ENCODE assay signal across 15 mouse cellular contexts in genomic region chr9:57949102-57949704, GRCm38 (mm10). TPM values are rescaled to one million over a fixed set of nuclear protein-coding genes. Genes with fewer than 3 reads are reported as not detected.
DNase-seq lines count a peak whose midpoint lies in the region; ATAC-seq and TF ChIP-seq lines count a peak whose summit lies in the region.
"Had no signal": no experiment of that assay in that cellular context is flagged by ENCODE, and none has a peak within 500 bp of the region (broad histone marks: within the 10 kb centered on the region; RNA-seq: fewer than 3 reads in every experiment).

No protein-coding gene starts in this region.

- no peak for DNase-seq in heart, postnatal 14 days
- no peak for DNase-seq in testis, postnatal 10 days (ENCODE audit: low spot score)
- peak; percentile 41 for DNase-seq in lung, adult 2 months
- no peak for DNase-seq in layer of hippocampus, adult 9-11 months
- no peak for DNase-seq in liver, postnatal 0 days
- DNase-seq: kidney, adult 18-20 months; kidney, postnatal 14 days; lung, embryonic 14.5 days; thymus, postnatal 36 days had no signal

- 0 out of 2 replicates have a peak overlapping the region, but pooled peaks have one; percentile 7 for H3K27ac ChIP-seq in heart, embryonic 15.5 days
- H3K27ac ChIP-seq in testis, adult 2 months (ENCODE audit: control insufficient read depth, insufficient read depth, low read depth, low read length), result peak overlapping the region; percentile 69; the same call in 1 of the 2 replicates
- peak overlapping the region; percentile 24 for H3K27ac ChIP-seq in olfactory bulb, adult 2 months (ENCODE audit: insufficient read depth, low read depth, low read length)
- no peak overlapping the region for H3K27ac ChIP-seq in liver, postnatal 0 days (ENCODE audit: low read depth)
- H3K27ac ChIP-seq: midbrain, embryonic 13.5 days had no signal

- no peak for ATAC-seq in heart, embryonic 15.5 days (replicated peaks; ENCODE audit: insufficient number of reproducible peaks, insufficient read depth, low FRiP score, low read depth)
- ATAC-seq in liver, postnatal 0 days, result no peak
- ATAC-seq: CD4-positive, CD25-positive, alpha-beta regulatory T cell, adult 4 months had no signal

- no peak overlapping the region for H3K4me2 ChIP-seq in heart, embryonic 15.5 days
- no peak overlapping the region for H3K4me2 ChIP-seq in liver, postnatal 0 days (ENCODE audit: low read depth, low read length)
- H3K4me2 ChIP-seq: lung, embryonic 14.5 days; midbrain, embryonic 13.5 days had no signal

- no peaks in the 10 kb centered on the region for H3K36me3 ChIP-seq in heart, embryonic 15.5 days
- H3K36me3 ChIP-seq in testis, adult 2 months (ENCODE audit: control insufficient read depth, insufficient read depth, low read length), result no peaks in the 10 kb centered on the region
- H3K36me3 ChIP-seq in liver, postnatal 0 days (replicated peaks; ENCODE audit: insufficient read depth, low read length), result no peaks in the 10 kb centered on the region
- H3K36me3 ChIP-seq: forebrain, embryonic 10.5 days; midbrain, embryonic 13.5 days had no signal

- intact Hi-C loops in heart, postnatal 14 days (cut with DNase I), result no loop called here

- no peak for TF ChIP-seq EP300 in liver, postnatal 0 days (IDR thresholded peaks at IDR 0.05; ENCODE audit: low read depth)

- no peaks in the 10 kb centered on the region for H3K9me3 ChIP-seq in heart, embryonic 15.5 days (replicated peaks)
- H3K9me3 ChIP-seq in liver, postnatal 0 days (ENCODE audit: low read length), result no peaks in the 10 kb centered on the region
- H3K9me3 ChIP-seq: forebrain, embryonic 10.5 days; midbrain, embryonic 13.5 days had no signal

- peaks cover 16% of the 10 kb centered on the region for H3K27me3 ChIP-seq in heart, embryonic 15.5 days
- no peaks in the 10 kb centered on the region for H3K27me3 ChIP-seq in testis, adult 2 months (ENCODE audit: control insufficient read depth, insufficient read depth, low read length)
- peaks cover 19% of the 10 kb centered on the region for H3K27me3 ChIP-seq in liver, postnatal 0 days (ENCODE audit: insufficient read depth, low read length)

- no peak overlapping the region for H3K4me3 ChIP-seq in heart, embryonic 15.5 days
- H3K4me3 ChIP-seq in testis, adult 2 months (ENCODE audit: control insufficient read depth, low read depth, low read length), result no peak overlapping the region
- no peak overlapping the region for H3K4me3 ChIP-seq in lung, adult 2 months (replicated peaks; ENCODE audit: extremely low read depth, low read depth, low read length)
- no peak overlapping the region for H3K4me3 ChIP-seq in olfactory bulb, adult 2 months (ENCODE audit: insufficient read depth, low read depth, low read length)
- H3K4me3 ChIP-seq in liver, postnatal 0 days (ENCODE audit: low read depth, low read length), result no peak overlapping the region
- H3K4me3 ChIP-seq: forebrain, embryonic 10.5 days; midbrain, embryonic 13.5 days had no signal

- TF ChIP-seq CTCF in testis, adult 2 months (IDR thresholded peaks at IDR 0.05; ENCODE audit: control insufficient read depth, insufficient read depth, insufficient replicate concordance, low read depth, low read length), result no peak
- TF ChIP-seq CTCF in lung, adult 2 months (IDR thresholded peaks at IDR 0.05; ENCODE audit: insufficient read depth, low read length), result no peak
- no peak for TF ChIP-seq CTCF in olfactory bulb, adult 2 months (IDR thresholded peaks at IDR 0.05; ENCODE audit: insufficient read depth, low read depth, low read length)
- TF ChIP-seq CTCF in liver, postnatal 0 days (IDR thresholded peaks at IDR 0.05; ENCODE audit: low read depth), result no peak

- no peak for TF ChIP-seq POLR2A in testis, adult 2 months (IDR thresholded peaks at IDR 0.05; ENCODE audit: control insufficient read depth, low read depth, low read length)
- no peak for TF ChIP-seq POLR2A in lung, adult 2 months (IDR thresholded peaks at IDR 0.05; ENCODE audit: borderline replicate concordance, extremely low read depth, low read depth, low read length)
- no peak for TF ChIP-seq POLR2A in olfactory bulb, adult 2 months (IDR thresholded peaks at IDR 0.05; ENCODE audit: insufficient read depth, low read depth, low read length)

- no peak overlapping the region for H3K9ac ChIP-seq in heart, embryonic 15.5 days
- no peak overlapping the region for H3K9ac ChIP-seq in liver, postnatal 0 days (replicated peaks)
- H3K9ac ChIP-seq: lung, embryonic 14.5 days; midbrain, embryonic 13.5 days had no signal

- WGBS in heart, embryonic 15.5 days, result 75% methylated on average over 8 of the region's 8 CpGs
- 51% methylated on average over 8 of the region's 8 CpGs for whole genome bisulfite sequencing in lung, adult 2 months
- 76% methylated on average over 8 of the region's 8 CpGs for WGBS in olfactory bulb, adult 2 months
- WGBS in liver, postnatal 0 days (ENCODE audit: insufficient replicate concordance), result 78% methylated on average over 8 of the region's 8 CpGs

- peaks cover 18% of the 10 kb centered on the region for H3K4me1 ChIP-seq in heart, embryonic 15.5 days (replicated peaks)
- peaks cover 8% of the 10 kb centered on the region for H3K4me1 ChIP-seq in testis, adult 2 months (ENCODE audit: control insufficient read depth, insufficient read depth, low read length)
- peaks cover 43% of the 10 kb centered on the region for H3K4me1 ChIP-seq in lung, adult 2 months (ENCODE audit: control insufficient read depth, insufficient read depth, low read length)
- H3K4me1 ChIP-seq in olfactory bulb, adult 2 months (ENCODE audit: control insufficient read depth, insufficient read depth, low read length), result peaks cover 57% of the 10 kb centered on the region
- H3K4me1 ChIP-seq in liver, postnatal 0 days (ENCODE audit: insufficient read depth), result no peaks in the 10 kb centered on the region

RNA-seq across cellular contexts. Expression of gene Sema7a, which starts 9.3 kb away (rescaled TPM):
- polyA plus RNA-seq in heart, embryonic 15.5 days (2015; fragmentation: Nextera tagmentation; extraction: Ambion mirVana), result 0.58 and 0.66 TPM in 2 replicates
- 10 to 100 TPM; 38.9 to 43.7 TPM for total RNA-seq in heart, postnatal 14 days (2021)
- polyA plus RNA-seq in testis, adult 2 months (2012; rRNA removed), result 23.7 and 27.9 TPM in 2 replicates
- 69.3 and 90.1 TPM in 2 replicates for polyA plus RNA-seq in lung, adult 2 months (2012; rRNA removed)
- polyA plus RNA-seq in olfactory bulb, adult 2 months (2012; ENCODE audit: insufficient read depth, insufficient read length, low replicate concordance, missing spikeins), result not detected in 2 replicates
- polyA plus RNA-seq in liver, postnatal 0 days (2015; fragmentation: Nextera tagmentation; extraction: Ambion mirVana), result 0.11 TPM in 1 of 2 replicates, not detected in the other
- polyA plus RNA-seq: CD4-positive, CD25-positive, alpha-beta regulatory T cell, adult 4 months had no signal

RNA-seq across cellular contexts. Expression of gene Ubl7, which starts 38.4 kb away (rescaled TPM):
- polyA plus RNA-seq in heart, embryonic 15.5 days (2015; fragmentation: Nextera tagmentation; extraction: Ambion mirVana), result 100 and 102 TPM in 2 replicates
- 10 to 100 TPM; 70.7 to 73.5 TPM for total RNA-seq in heart, postnatal 14 days (2021)
- polyA plus RNA-seq in testis, adult 2 months (2012; rRNA removed), result 714 and 753 TPM in 2 replicates
- polyA plus RNA-seq in lung, adult 2 months (2012; rRNA removed), result 131 and 138 TPM in 2 replicates
- not detected in 2 replicates for polyA plus RNA-seq in olfactory bulb, adult 2 months (2012; ENCODE audit: insufficient read depth, insufficient read length, low replicate concordance, missing spikeins)
- polyA plus RNA-seq in liver, postnatal 0 days (2015; fragmentation: Nextera tagmentation; extraction: Ambion mirVana), result 51.2 and 51.4 TPM in 2 replicates

RNA-seq across cellular contexts. Expression of gene Cyp11a1, which starts 57.0 kb away (rescaled TPM):
- 0.29 and 1.3 TPM in 2 replicates for polyA plus RNA-seq in heart, embryonic 15.5 days (2015; fragmentation: Nextera tagmentation; extraction: Ambion mirVana)
- under 1 TPM; 0.17 to 0.63 TPM for total RNA-seq in heart, postnatal 14 days (2021)
- polyA plus RNA-seq in testis, adult 2 months (2012; rRNA removed), result 90.1 and 93.4 TPM in 2 replicates
- 0.15 and 0.28 TPM in 2 replicates for polyA plus RNA-seq in lung, adult 2 months (2012; rRNA removed)
- not detected in 2 replicates for polyA plus RNA-seq in olfactory bulb, adult 2 months (2012; ENCODE audit: insufficient read depth, insufficient read length, low replicate concordance, missing spikeins)
- 0.43 and 0.51 TPM in 2 replicates for polyA plus RNA-seq in liver, postnatal 0 days (2015; fragmentation: Nextera tagmentation; extraction: Ambion mirVana)
- polyA plus RNA-seq: CD4-positive, CD25-positive, alpha-beta regulatory T cell, adult 4 months; forebrain, embryonic 10.5 days had no signal

Comparison
In these comparisons a context has a peak if more than half of its experiments do, and no peak if none do; other contexts are left out.
1. RNA of gene Sema7a, which starts 9.3 kb away (polyA plus RNA-seq): 69.3 to 90.1 TPM in lung, adult 2 months, not detected in olfactory bulb, adult 2 months and 23.7 to 27.9 TPM in testis, adult 2 months; 0.58 to 0.66 TPM in heart, embryonic 15.5 days and 0.11 TPM in liver, postnatal 0 days; every median in the first group is over 10 times any median in the second.
2. RNA of gene Cyp11a1, which starts 57.0 kb away (polyA plus RNA-seq): 90.1 to 93.4 TPM in testis, adult 2 months; 0.43 to 0.51 TPM in liver, postnatal 0 days, 0.29 to 1.3 TPM in heart, embryonic 15.5 days, 0.15 to 0.28 TPM in lung, adult 2 months and not detected in olfactory bulb, adult 2 months; every median in the first group is over 10 times any median in the second.